Mouse (Mus musculus): ENCODE measurements at regions not wholly inside any gene's neighbourhood (a gene's known extent, or its start where the extent isn't known, plus 50 kb on each side); places are given as distances from the start of the nearest gene placed in this dataset.

GRCm38 (mm10) chr17:85748649-85749081 is 60.6 kb upstream of the Six2 start:
- TF ChIP-seq EP300 (IDR thresholded peaks at IDR 0.05; ENCODE audit: insufficient read depth, low read depth, low read length): no peak
- no peak for TF ChIP-seq POLR2A (IDR thresholded peaks at IDR 0.05; ENCODE audit: insufficient read depth, low read length)
